Mouse (Mus musculus) liver, adult 2 months (tissue): ENCODE results near the gene Dcaf11. TPM values are rescaled to one million over a fixed set of nuclear protein-coding genes. Genes with fewer than 3 reads are reported as not detected.

Source experiments
- DNase-seq: peaks from one replicate; pipeline ENCODE4 v3.0.0-alpha.2; 2011; ENCODE audit warnings: low read depth, low spot score; ENCODE audit errors: extremely low read depth
- H3K27ac ChIP-seq: fragments of 200-500 bp; replicated peaks from 2 replicates; pipeline ENCODE4 v1.5.1; 2012; ENCODE audit warnings: low read depth, mild to moderate bottlenecking, control low read depth, inconsistent platforms, low read length; ENCODE audit not compliant: insufficient read depth
- H3K27me3 ChIP-seq: fragments of 200-500 bp; 2 replicates; pipeline ENCODE4 v1.6.1; 2012; ENCODE audit warnings: mild to moderate bottlenecking, moderate library complexity, low read length, inconsistent platforms; ENCODE audit not compliant: control insufficient read depth, insufficient read depth
- H3K36me3 ChIP-seq: fragments of 200-500 bp; 2 replicates; pipeline ENCODE4 v1.6.1; 2012; ENCODE audit warnings: low read length, inconsistent platforms; ENCODE audit not compliant: control insufficient read depth, insufficient read depth
- H3K4me1 ChIP-seq: fragments of 200-500 bp; 2 replicates; pipeline ENCODE4 v1.6.1; 2011; ENCODE audit warnings: low read length; ENCODE audit not compliant: control insufficient read depth, insufficient read depth
- H3K4me3 ChIP-seq: fragments of 200-500 bp; 2 replicates; pipeline ENCODE4 v1.5.1; 2011; ENCODE audit warnings: low read depth, mild to moderate bottlenecking, control low read depth, low read length, moderate library complexity; ENCODE audit not compliant: insufficient read depth
- H3K79me2 ChIP-seq: fragments of 200-500 bp; 2 replicates; pipeline ENCODE4 v1.6.1; 2012; ENCODE audit warnings: inconsistent platforms, mild to moderate bottlenecking, low read length, moderate library complexity; ENCODE audit not compliant: control insufficient read depth, insufficient read depth
- H3K9ac ChIP-seq: fragments of 200-500 bp; 2 replicates; pipeline ENCODE4 v1.6.1; 2012; ENCODE audit warnings: low read depth, mild to moderate bottlenecking, control low read depth, inconsistent platforms, low read length
- CTCF ChIP-seq: fragments of 200-500 bp; IDR thresholded peaks from 2 replicates; pipeline ENCODE4 v1.5.1; 2011; ENCODE audit warnings: low read depth, low read length, control low read depth
- POLR2A ChIP-seq: fragments of 200-500 bp; IDR thresholded peaks from 2 replicates; pipeline ENCODE4 v1.6.1; 2011; ENCODE audit warnings: low read length, control low read depth; ENCODE audit not compliant: insufficient read depth; ENCODE audit errors: extremely low read depth
- WGBS: fragments of 180-500 bp; shearing (Covaris S2); methylation state at CpG from one replicate; pipeline ENCODE4 v1.1.7; 2018; 5-methylcytosine and 5-hydroxymethylcytosine counted together
- polyA plus RNA-seq: library from polyadenylated mRNA; depleted of rRNA; stranded (reverse); fragments of >200 nt; gene quantifications from 2 replicates; pipeline ENCODE4 v1.2.3, GENCODE M21; 2012; rRNA removed
- total RNA-seq: library from RNA; depleted of rRNA; stranded (reverse); fragments of >200 nt; gene quantifications from 2 replicates; pipeline ENCODE4 v1.2.3, GENCODE M21; 2014; rRNA removed

Dcaf11 gene
- total and polyA plus RNA-seq, 2 experiments, result 263 to 305 TPM

DNA sequence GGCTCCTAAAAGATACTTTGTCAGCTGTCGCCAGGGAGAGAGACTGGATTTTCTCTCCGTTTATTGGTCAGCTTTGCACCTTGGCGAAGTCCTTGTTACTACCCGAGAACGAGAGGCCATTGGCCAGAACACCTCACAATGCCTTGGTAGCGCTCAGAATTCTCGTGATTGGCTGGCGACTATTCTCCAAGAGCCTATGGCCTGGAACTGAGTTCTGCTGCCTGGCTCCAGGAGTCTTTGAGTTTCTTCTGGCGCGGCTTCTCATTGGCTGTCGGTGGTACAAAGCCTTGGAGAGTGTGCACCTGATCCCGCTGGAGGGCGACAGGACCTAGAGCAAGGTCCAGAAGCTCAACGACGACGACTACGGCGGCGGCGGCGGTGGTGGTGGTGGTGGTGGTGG, 58.0 kb downstream of the Dcaf11 start, which contains the start of gene Rec8:
TSS of gene Rec8 (plus strand) at position 216 of the 400 bp plus-strand sequence.
- peak; percentile 71 for DNase-seq
- Histone ChIP-seq H3K27ac (no peak within 1 kb of the TSS), H3K79me2 (no peaks in the 10 kb centered on the region), H3K9ac (no peak within 1 kb of the TSS), H3K4me1 (peaks cover 3% of the 10 kb centered on the region; the same call in 1 of the 2 replicates), H3K36me3 (no peaks in the 10 kb centered on the region), H3K4me3 (peak within 1 kb of the TSS; percentile 5; the same call in 1 of the 2 replicates), H3K27me3 (no peaks in the 10 kb centered on the region)
- 21% methylated on average over 21 of the region's 21 CpGs for WGBS
- TF ChIP-seq POLR2A (no peak), CTCF (0 out of 2 replicates have a peak, but pooled peaks have one; percentile 4)

DNA sequence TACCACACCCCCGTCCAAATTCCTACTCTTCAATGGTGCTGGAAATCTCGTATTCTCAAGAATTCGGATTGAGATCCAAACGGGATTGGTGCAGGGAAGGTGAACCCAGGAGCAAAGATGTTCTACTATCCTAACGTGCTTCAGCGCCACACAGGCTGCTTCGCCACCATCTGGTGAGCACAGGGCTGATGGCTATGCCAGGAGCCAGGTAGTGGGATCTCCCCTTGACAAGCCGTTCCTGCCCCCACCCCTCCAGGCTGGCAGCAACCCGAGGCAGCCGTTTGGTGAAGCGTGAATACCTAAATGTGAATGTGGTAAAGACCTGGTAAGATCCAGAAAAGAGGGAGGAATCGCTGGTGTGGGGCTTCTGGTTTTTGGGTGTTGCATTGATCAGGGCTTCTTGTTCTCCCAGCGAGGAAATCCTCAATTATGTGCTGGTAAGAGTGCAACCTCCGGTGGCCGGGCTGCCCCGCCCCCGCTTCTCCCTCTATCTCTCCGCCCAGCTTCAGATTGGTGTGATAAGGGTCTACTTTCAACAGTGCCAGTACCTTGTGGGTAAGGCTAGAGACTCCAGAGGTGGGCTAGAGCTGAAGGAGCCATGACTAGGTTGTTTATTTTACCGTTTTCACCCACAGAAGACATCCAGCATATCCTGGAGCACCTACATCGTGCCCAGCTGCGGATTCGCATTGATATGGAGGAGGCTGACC, 58.8 kb downstream of the Dcaf11 start:
- WGBS, result 36% methylated on average over 22 of the region's 22 CpGs
- no peaks in the 10 kb centered on the region for H3K79me2 ChIP-seq
- no peak overlapping the region for H3K9ac ChIP-seq
- peak overlapping the region; percentile 5; the same call in 1 of the 2 replicates for H3K4me3 ChIP-seq
- no peaks in the 10 kb centered on the region for H3K27me3 ChIP-seq
- no peak for DNase-seq
- no peaks in the 10 kb centered on the region for H3K36me3 ChIP-seq
- peaks cover 3% of the 10 kb centered on the region; the same call in 1 of the 2 replicates for H3K4me1 ChIP-seq
- H3K27ac ChIP-seq, result no peak overlapping the region
- TF ChIP-seq POLR2A (no peak), CTCF (0 out of 2 replicates have a peak, but pooled peaks have one; percentile 0)

Other genes starting within 250 kb of the Dcaf11 start
- 103 and 111 TPM in 2 replicates for gene Dhrs4, start 81.2 kb upstream of the Dcaf11 start, total RNA-seq
- gene Dhrs4, start 81.2 kb upstream of the Dcaf11 start, polyA plus RNA-seq, result 120 and 146 TPM in 2 replicates
- 0.09 and 0.13 TPM in 2 replicates for gene Carmil3, start 69.4 kb upstream of the Dcaf11 start, total RNA-seq
- gene Carmil3, start 69.4 kb upstream of the Dcaf11 start, polyA plus RNA-seq, result 0.29 and 0.36 TPM in 2 replicates
- gene Cpne6, start 49.6 kb upstream of the Dcaf11 start, total RNA-seq, result not detected in 2 replicates
- gene Cpne6, start 49.6 kb upstream of the Dcaf11 start, polyA plus RNA-seq, result not detected in 2 replicates
- not detected in 2 replicates for gene Nrl, start 35.0 kb upstream of the Dcaf11 start, total RNA-seq
- not detected in 2 replicates for gene Nrl, start 35.0 kb upstream of the Dcaf11 start, polyA plus RNA-seq
- gene Pck2, start 19.7 kb upstream of the Dcaf11 start, total RNA-seq, result 1.2 and 3.2 TPM in 2 replicates
- gene Pck2, start 19.7 kb upstream of the Dcaf11 start, polyA plus RNA-seq, result 2.4 and 7.3 TPM in 2 replicates
- not detected in 2 replicates for gene A730061H03Rik, start 400 bp downstream of the Dcaf11 start, total RNA-seq
- gene A730061H03Rik, start 400 bp downstream of the Dcaf11 start, polyA plus RNA-seq, result 0.42 and 0.62 TPM in 2 replicates
- gene Fitm1, start 15.6 kb downstream of the Dcaf11 start, total RNA-seq, result 3.8 and 7.5 TPM in 2 replicates
- gene Fitm1, start 15.6 kb downstream of the Dcaf11 start, polyA plus RNA-seq, result 45.7 and 60.2 TPM in 2 replicates
- gene Psme1, start 18.1 kb downstream of the Dcaf11 start, total RNA-seq, result 78.5 and 94.2 TPM in 2 replicates
- gene Psme1, start 18.1 kb downstream of the Dcaf11 start, polyA plus RNA-seq, result 46.9 and 59.9 TPM in 2 replicates
- 32.7 and 36.1 TPM in 2 replicates for gene Emc9, start 25.3 kb downstream of the Dcaf11 start, total RNA-seq
- 46.8 and 57.2 TPM in 2 replicates for gene Emc9, start 25.3 kb downstream of the Dcaf11 start, polyA plus RNA-seq
- 110 and 142 TPM in 2 replicates for gene Psme2, start 31.1 kb downstream of the Dcaf11 start, total RNA-seq
- 55.9 and 56.9 TPM in 2 replicates for gene Psme2, start 31.1 kb downstream of the Dcaf11 start, polyA plus RNA-seq
- gene Rnf31, start 31.7 kb downstream of the Dcaf11 start, total RNA-seq, result 4.9 and 8.0 TPM in 2 replicates
- 15.4 and 20.4 TPM in 2 replicates for gene Rnf31, start 31.7 kb downstream of the Dcaf11 start, polyA plus RNA-seq
- 21.1 and 24.2 TPM in 2 replicates for gene Irf9, start 43.6 kb downstream of the Dcaf11 start, total RNA-seq
- gene Irf9, start 43.6 kb downstream of the Dcaf11 start, polyA plus RNA-seq, result 36.8 and 45.0 TPM in 2 replicates
- gene Rec8, start 58.0 kb downstream of the Dcaf11 start, total RNA-seq, result 0.34 and 0.46 TPM in 2 replicates
- 0.54 and 2.3 TPM in 2 replicates for gene Rec8, start 58.0 kb downstream of the Dcaf11 start, polyA plus RNA-seq
- gene Ipo4, start 76.0 kb downstream of the Dcaf11 start, total RNA-seq, result 16.8 and 32.6 TPM in 2 replicates
- 42.0 and 53.0 TPM in 2 replicates for gene Ipo4, start 76.0 kb downstream of the Dcaf11 start, polyA plus RNA-seq
- gene Gm49378, start 77.9 kb downstream of the Dcaf11 start, total RNA-seq, result 1.1 and 2.1 TPM in 2 replicates
- 7.0 and 7.9 TPM in 2 replicates for gene Gm49378, start 77.9 kb downstream of the Dcaf11 start, polyA plus RNA-seq
- 46.5 and 62.0 TPM in 2 replicates for gene Tm9sf1, start 83.8 kb downstream of the Dcaf11 start, total RNA-seq
- gene Tm9sf1, start 83.8 kb downstream of the Dcaf11 start, polyA plus RNA-seq, result 66.3 and 70.4 TPM in 2 replicates
- 0.09 and 0.47 TPM in 2 replicates for gene Tssk4, start 90.2 kb downstream of the Dcaf11 start, total RNA-seq
- 0.18 and 0.24 TPM in 2 replicates for gene Tssk4, start 90.2 kb downstream of the Dcaf11 start, polyA plus RNA-seq
- gene Mdp1, start 100.5 kb downstream of the Dcaf11 start, total RNA-seq, result 10.1 and 10.3 TPM in 2 replicates
- gene Mdp1, start 100.5 kb downstream of the Dcaf11 start, polyA plus RNA-seq, result 9.8 and 10.5 TPM in 2 replicates
- gene Gmpr2, start 111.9 kb downstream of the Dcaf11 start, total RNA-seq, result 13.1 and 14.9 TPM in 2 replicates
- 9.9 and 11.6 TPM in 2 replicates for gene Gmpr2, start 111.9 kb downstream of the Dcaf11 start, polyA plus RNA-seq
- 94.7 and 99.4 TPM in 2 replicates for gene Nedd8, start 112.1 kb downstream of the Dcaf11 start, total RNA-seq
- 209 and 225 TPM in 2 replicates for gene Nedd8, start 112.1 kb downstream of the Dcaf11 start, polyA plus RNA-seq
- 7.7 and 8.5 TPM in 2 replicates for gene Tinf2, start 121.8 kb downstream of the Dcaf11 start, total RNA-seq
- 8.1 and 8.2 TPM in 2 replicates for gene Tinf2, start 121.8 kb downstream of the Dcaf11 start, polyA plus RNA-seq
- 7.9 and 8.4 TPM in 2 replicates for gene Tgm1, start 153.9 kb downstream of the Dcaf11 start, total RNA-seq
- 22.8 and 24.2 TPM in 2 replicates for gene Tgm1, start 153.9 kb downstream of the Dcaf11 start, polyA plus RNA-seq
- gene Rabggta, start 162.3 kb downstream of the Dcaf11 start, total RNA-seq, result 28.7 and 31.5 TPM in 2 replicates
- gene Rabggta, start 162.3 kb downstream of the Dcaf11 start, polyA plus RNA-seq, result 64.0 and 65.1 TPM in 2 replicates
- gene Dhrs1, start 185.7 kb downstream of the Dcaf11 start, total RNA-seq, result 109 and 140 TPM in 2 replicates
- 263 and 286 TPM in 2 replicates for gene Dhrs1, start 185.7 kb downstream of the Dcaf11 start, polyA plus RNA-seq
- gene Nop9, start 185.7 kb downstream of the Dcaf11 start, total RNA-seq, result 11.0 and 13.0 TPM in 2 replicates
- 11.8 and 15.1 TPM in 2 replicates for gene Nop9, start 185.7 kb downstream of the Dcaf11 start, polyA plus RNA-seq
- 101 and 128 TPM in 2 replicates for gene Cideb, start 198.5 kb downstream of the Dcaf11 start, total RNA-seq
- 483 and 586 TPM in 2 replicates for gene Cideb, start 198.5 kb downstream of the Dcaf11 start, polyA plus RNA-seq
- gene Ltb4r2, start 201.4 kb downstream of the Dcaf11 start, total RNA-seq, result 0.74 and 0.94 TPM in 2 replicates
- gene Ltb4r2, start 201.4 kb downstream of the Dcaf11 start, polyA plus RNA-seq, result 1.9 and 2.6 TPM in 2 replicates
- gene Ltb4r1, start 206.0 kb downstream of the Dcaf11 start, total RNA-seq, result 0.28 and 0.34 TPM in 2 replicates
- 0.80 and 1.4 TPM in 2 replicates for gene Ltb4r1, start 206.0 kb downstream of the Dcaf11 start, polyA plus RNA-seq
- gene Adcy4, start 224.1 kb downstream of the Dcaf11 start, total RNA-seq, result 2.4 and 3.6 TPM in 2 replicates
- 3.3 and 4.5 TPM in 2 replicates for gene Adcy4, start 224.1 kb downstream of the Dcaf11 start, polyA plus RNA-seq
- gene Ripk3, start 228.9 kb downstream of the Dcaf11 start, total RNA-seq, result 0.94 and 1.8 TPM in 2 replicates
- 1.4 and 4.0 TPM in 2 replicates for gene Ripk3, start 228.9 kb downstream of the Dcaf11 start, polyA plus RNA-seq